In the genomic region with DNA sequence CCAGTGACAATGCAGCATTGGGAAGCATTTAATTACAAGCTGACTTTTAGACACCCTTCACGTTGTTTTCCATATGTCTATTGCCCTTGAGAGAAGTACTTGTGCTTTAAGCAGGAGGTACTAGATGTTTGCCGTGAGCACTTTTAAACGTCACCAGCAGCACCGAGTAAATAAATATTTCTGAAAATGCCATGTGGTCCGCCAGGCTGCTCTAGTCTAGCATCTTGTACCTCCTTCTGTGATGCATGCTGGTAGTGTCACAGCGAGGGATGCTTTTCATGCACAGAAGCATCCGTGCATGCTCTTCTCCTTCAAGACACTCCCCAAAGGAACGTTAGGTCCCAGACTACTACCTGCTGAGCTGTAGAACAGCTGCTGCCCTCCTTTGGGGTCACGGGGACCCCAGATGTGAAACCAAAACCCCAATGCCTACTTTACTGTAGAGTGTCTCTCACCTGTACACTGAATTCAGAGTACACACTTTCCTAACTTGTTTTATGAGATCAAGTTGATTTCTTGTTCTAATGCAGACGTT, we compare ENCODE assay signal across 25 mouse cellular contexts.
DNase-seq lines count a peak whose midpoint lies in the region; ATAC-seq and TF ChIP-seq lines count a peak whose summit lies in the region.
"Had no signal": no experiment of that assay in that cellular context is flagged by ENCODE, and none has a peak within 500 bp of the region (broad histone marks: within the 10 kb centered on the region; RNA-seq: fewer than 3 reads in every experiment).

No protein-coding gene starts in this region.

- H3K36me3 ChIP-seq in forebrain, postnatal 0 days (ENCODE audit: insufficient read depth), result no peaks in the 10 kb centered on the region
- no peaks in the 10 kb centered on the region for H3K36me3 ChIP-seq in forebrain, embryonic 11.5 days (ENCODE audit: control insufficient read depth, insufficient read depth, low read length)
- H3K36me3 ChIP-seq in liver, adult 2 months (ENCODE audit: control insufficient read depth, insufficient read depth, low read length), result no peaks in the 10 kb centered on the region
- H3K36me3 ChIP-seq in liver, embryonic 11.5 days (ENCODE audit: control insufficient read depth, insufficient read depth, low read length), result no peaks in the 10 kb centered on the region
- H3K36me3 ChIP-seq in intestine, postnatal 0 days (ENCODE audit: control insufficient read depth, insufficient read depth), result no peaks in the 10 kb centered on the region
- H3K36me3 ChIP-seq: embryonic facial prominence, embryonic 12.5 days; heart, embryonic 13.5 days; hindbrain, embryonic 10.5 days; intestine, embryonic 15.5 days; midbrain, embryonic 13.5 days had no signal

- no peak overlapping the region for H3K9ac ChIP-seq in forebrain, postnatal 0 days
- H3K9ac ChIP-seq in forebrain, embryonic 11.5 days (ENCODE audit: low read length), result no peak overlapping the region
- no peak overlapping the region for H3K9ac ChIP-seq in liver, adult 2 months (ENCODE audit: low read depth, low read length)
- H3K9ac ChIP-seq in liver, embryonic 11.5 days (ENCODE audit: low read depth, low read length), result no peak overlapping the region
- H3K9ac ChIP-seq in intestine, postnatal 0 days (ENCODE audit: low read depth, low read length), result no peak overlapping the region
- H3K9ac ChIP-seq: embryonic facial prominence, embryonic 12.5 days; heart, embryonic 13.5 days; intestine, embryonic 15.5 days; liver, embryonic 14.5 days; midbrain, embryonic 13.5 days had no signal

- DNase-seq in forebrain, postnatal 0 days, result peak; percentile 45
- no peak for DNase-seq in forebrain, embryonic 11.5 days (ENCODE audit: low spot score)
- DNase-seq in liver, adult 2 months (ENCODE audit: extremely low read depth, low read depth, low spot score), result no peak
- DNase-seq in liver, embryonic 11.5 days (ENCODE audit: low spot score), result no peak
- DNase-seq in thymus, postnatal 14 days, result peak; percentile 72
- DNase-seq: cerebellum, adult 9-11 months; embryo, embryonic 11 days; gastrocnemius, postnatal 14 days; heart, adult 18-20 months; heart, postnatal 14 days; kidney, postnatal 14 days; left cerebral cortex, postnatal 4 days; lung, adult 2 months; lung, postnatal 10 days had no signal

- no peaks in the 10 kb centered on the region for H3K4me1 ChIP-seq in forebrain, postnatal 0 days (ENCODE audit: insufficient read depth)
- H3K4me1 ChIP-seq in forebrain, embryonic 11.5 days (replicated peaks; ENCODE audit: control insufficient read depth, insufficient read depth, low read length), result peaks cover 2% of the 10 kb centered on the region; the same call in 1 of the 2 replicates
- H3K4me1 ChIP-seq in liver, adult 2 months (ENCODE audit: control insufficient read depth, insufficient read depth, low read length), result peaks cover 17% of the 10 kb centered on the region
- peaks cover 5% of the 10 kb centered on the region; the same call in 1 of the 2 replicates for H3K4me1 ChIP-seq in liver, embryonic 11.5 days (replicated peaks; ENCODE audit: control insufficient read depth, insufficient read depth, low read length)
- H3K4me1 ChIP-seq in intestine, postnatal 0 days (replicated peaks; ENCODE audit: control insufficient read depth, insufficient read depth, low read length), result no peaks in the 10 kb centered on the region

- ATAC-seq in forebrain, postnatal 0 days, result no peak
- no peak for ATAC-seq in forebrain, embryonic 11.5 days (replicated peaks; ENCODE audit: low FRiP score)
- no peak for ATAC-seq in liver, embryonic 11.5 days (replicated peaks; ENCODE audit: low FRiP score)
- ATAC-seq in intestine, postnatal 0 days, result no peak
- no peak for ATAC-seq in frontal cortex, adult (ENCODE audit: low TSS enrichment)
- ATAC-seq: forebrain, embryonic 16.5 days; hindbrain, embryonic 16.5 days; intestine, embryonic 15.5 days; midbrain, embryonic 13.5 days had no signal

- TF ChIP-seq CTCF in forebrain, postnatal 0 days (IDR thresholded peaks at IDR 0.05; ENCODE audit: low read depth), result no peak
- TF ChIP-seq CTCF in liver, adult 2 months (IDR thresholded peaks at IDR 0.05; ENCODE audit: low read depth, low read length), result no peak
- no peak for TF ChIP-seq CTCF in intestine, postnatal 0 days (IDR thresholded peaks at IDR 0.05; ENCODE audit: low read depth)

- H3K27ac ChIP-seq in forebrain, postnatal 0 days (ENCODE audit: low read depth, low read length), result no peak overlapping the region
- H3K27ac ChIP-seq in forebrain, embryonic 11.5 days (ENCODE audit: low read depth, low read length), result no peak overlapping the region
- peak overlapping the region; percentile 6 for H3K27ac ChIP-seq in liver, adult 2 months (replicated peaks; ENCODE audit: insufficient read depth, low read depth, low read length)
- H3K27ac ChIP-seq in liver, embryonic 11.5 days (ENCODE audit: low read depth, low read length), result no peak overlapping the region
- H3K27ac ChIP-seq in intestine, postnatal 0 days (ENCODE audit: low read depth, low read length), result no peak overlapping the region
- H3K27ac ChIP-seq: embryonic facial prominence, embryonic 12.5 days; heart, embryonic 13.5 days; hindbrain, embryonic 10.5 days; intestine, embryonic 15.5 days; liver, embryonic 14.5 days; macrophage; midbrain, embryonic 13.5 days had no signal

- no peaks in the 10 kb centered on the region for H3K9me3 ChIP-seq in forebrain, postnatal 0 days (ENCODE audit: low read length)
- H3K9me3 ChIP-seq in forebrain, embryonic 11.5 days (ENCODE audit: control insufficient read depth, low read length), result no peaks in the 10 kb centered on the region
- no peaks in the 10 kb centered on the region for H3K9me3 ChIP-seq in liver, embryonic 11.5 days (ENCODE audit: control insufficient read depth, low read length)
- H3K9me3 ChIP-seq in intestine, postnatal 0 days (ENCODE audit: control insufficient read depth), result no peaks in the 10 kb centered on the region
- H3K9me3 ChIP-seq: embryonic facial prominence, embryonic 12.5 days; heart, embryonic 13.5 days; hindbrain, embryonic 10.5 days; intestine, embryonic 15.5 days; midbrain, embryonic 13.5 days had no signal

- TF ChIP-seq POLR2A in liver, adult 2 months (IDR thresholded peaks at IDR 0.05; ENCODE audit: extremely low read depth, insufficient read depth, low read length), result no peak

- WGBS in forebrain, postnatal 0 days, result 64% methylated on average over 10 of the region's 10 CpGs
- 88% methylated on average over 10 of the region's 10 CpGs for WGBS in forebrain, embryonic 11.5 days
- 92% methylated on average over 10 of the region's 10 CpGs for WGBS in liver, adult 2 months
- 85% methylated on average over 10 of the region's 10 CpGs for WGBS in liver, embryonic 11.5 days
- WGBS in intestine, postnatal 0 days, result 84% methylated on average over 10 of the region's 10 CpGs

- no peak overlapping the region for H3K4me3 ChIP-seq in forebrain, postnatal 0 days (ENCODE audit: low read depth, low read length)
- H3K4me3 ChIP-seq in forebrain, embryonic 11.5 days (ENCODE audit: low read depth, low read length), result no peak overlapping the region
- H3K4me3 ChIP-seq in liver, adult 2 months (ENCODE audit: insufficient read depth, low read depth, low read length), result no peak overlapping the region
- H3K4me3 ChIP-seq in liver, embryonic 11.5 days (ENCODE audit: low read depth, low read length), result no peak overlapping the region
- no peak overlapping the region for H3K4me3 ChIP-seq in intestine, postnatal 0 days (ENCODE audit: low read depth, low read length)
- H3K4me3 ChIP-seq: embryonic facial prominence, embryonic 12.5 days; heart, embryonic 13.5 days; hindbrain, embryonic 10.5 days; intestine, embryonic 15.5 days; midbrain, embryonic 13.5 days had no signal

- no peaks in the 10 kb centered on the region for H3K27me3 ChIP-seq in forebrain, postnatal 0 days (ENCODE audit: insufficient read depth, low read length)
- no peaks in the 10 kb centered on the region for H3K27me3 ChIP-seq in forebrain, embryonic 11.5 days (ENCODE audit: control insufficient read depth, insufficient read depth, low read length)
- no peaks in the 10 kb centered on the region for H3K27me3 ChIP-seq in liver, adult 2 months (ENCODE audit: control insufficient read depth, insufficient read depth, low read length)
- no peaks in the 10 kb centered on the region for H3K27me3 ChIP-seq in liver, embryonic 11.5 days (replicated peaks; ENCODE audit: control insufficient read depth, insufficient read depth, low read length)
- H3K27me3 ChIP-seq in intestine, postnatal 0 days (replicated peaks; ENCODE audit: control insufficient read depth, insufficient read depth, low read length), result no peaks in the 10 kb centered on the region
- H3K27me3 ChIP-seq: embryonic facial prominence, embryonic 12.5 days; heart, embryonic 13.5 days; intestine, embryonic 15.5 days; midbrain, embryonic 13.5 days had no signal

- no peak overlapping the region for H3K4me2 ChIP-seq in forebrain, postnatal 0 days (ENCODE audit: low read depth)
- H3K4me2 ChIP-seq in forebrain, embryonic 11.5 days (ENCODE audit: low read depth, low read length, severe bottlenecking), result no peak overlapping the region
- no peak overlapping the region for H3K4me2 ChIP-seq in liver, embryonic 11.5 days
- no peak overlapping the region for H3K4me2 ChIP-seq in intestine, postnatal 0 days (replicated peaks; ENCODE audit: low read depth)
- H3K4me2 ChIP-seq: embryonic facial prominence, embryonic 12.5 days; heart, embryonic 13.5 days; intestine, embryonic 15.5 days; midbrain, embryonic 13.5 days had no signal

- H3K79me2 ChIP-seq in liver, adult 2 months (ENCODE audit: control insufficient read depth, insufficient read depth, low read length), result no peaks in the 10 kb centered on the region

Comparison
In these comparisons a context has a peak if more than half of its experiments do, and no peak if none do; other contexts are left out.
1. DNase-seq: peak in forebrain, postnatal 0 days (single experiment) and thymus, postnatal 14 days (single experiment); none in forebrain, embryonic 11.5 days (single experiment), liver, adult 2 months (single experiment) and liver, embryonic 11.5 days (single experiment).